Mouse (Mus musculus): Measurements from ENCODE around the gene Rfx4. TPM values are rescaled to one million over a fixed set of nuclear protein-coding genes. Genes with fewer than 3 reads are reported as not detected.

Gene Rfx4
- polyA plus RNA-seq, 1 experiment from 2014 or later = 0.05 TPM

- WGBS = 77% methylated on average over 8 of the region's 8 CpGs
- Histone ChIP-seq H3K27me3 (ENCODE audit: insufficient read depth, low read length) (no peaks in the 10 kb centered on the region), H3K9ac (ENCODE audit: low read depth, low read length) (no peak overlapping the region), H3K9me3 (replicated peaks; ENCODE audit: low read length) (no peaks in the 10 kb centered on the region), H3K4me3 (replicated peaks; ENCODE audit: low read depth, low read length) (no peak overlapping the region), H3K36me3 (ENCODE audit: insufficient read depth, low read length) (0 out of 2 replicates have a peak, but pooled peaks cover 14% of the 10 kb centered on the region), H3K27ac (peak overlapping the region; percentile 44), H3K4me2 (ENCODE audit: low read length) (no peak overlapping the region), H3K4me1 (replicated peaks; ENCODE audit: insufficient read depth, low read length) (peaks cover 15% of the 10 kb centered on the region)
- TF ChIP-seq CTCF (IDR thresholded peaks at IDR 0.05; ENCODE audit: low read depth) = no peak
- ATAC-seq (replicated peaks; ENCODE audit: low FRiP score, low read depth) (no peak), DNase-seq (ENCODE audit: low spot score) (no peak)
These were observed 44.4 kb upstream of the Rfx4 start for GRCm38 (mm10) chr10:84711479-84711878.

GRCm38 (mm10) chr10:84711940-84712339, 43.9 kb upstream of the Rfx4 start:
- Histone ChIP-seq H3K27ac (no peak overlapping the region), H3K4me1 (replicated peaks; ENCODE audit: insufficient read depth, low read length) (peaks cover 15% of the 10 kb centered on the region), H3K9ac (ENCODE audit: low read depth, low read length) (no peak overlapping the region), H3K27me3 (ENCODE audit: insufficient read depth, low read length) (no peaks in the 10 kb centered on the region), H3K4me2 (ENCODE audit: low read length) (no peak overlapping the region), H3K4me3 (replicated peaks; ENCODE audit: low read depth, low read length) (no peak overlapping the region), H3K9me3 (replicated peaks; ENCODE audit: low read length) (no peaks in the 10 kb centered on the region), H3K36me3 (ENCODE audit: insufficient read depth, low read length) (0 out of 2 replicates have a peak, but pooled peaks cover 14% of the 10 kb centered on the region)
- DNase-seq (ENCODE audit: low spot score) (peak; percentile 28), ATAC-seq (replicated peaks; ENCODE audit: low FRiP score, low read depth) (no peak)
- 72% methylated on average over 5 of the region's 5 CpGs for WGBS
- peak; percentile 39 for TF ChIP-seq CTCF (IDR thresholded peaks at IDR 0.05; ENCODE audit: low read depth)

GRCm38 (mm10) chr10:84712532-84712931, 43.3 kb upstream of the Rfx4 start:
- H3K4me3 ChIP-seq (replicated peaks; ENCODE audit: low read depth, low read length) = no peak overlapping the region
- 58% methylated on average over 6 of the region's 6 CpGs for WGBS
- H3K4me2 ChIP-seq (ENCODE audit: low read length) = no peak overlapping the region
- TF ChIP-seq CTCF (IDR thresholded peaks at IDR 0.05; ENCODE audit: low read depth) = no peak
- H3K9ac ChIP-seq (ENCODE audit: low read depth, low read length) = no peak overlapping the region
- DNase-seq (ENCODE audit: low spot score) (peak; percentile 40), ATAC-seq (replicated peaks; ENCODE audit: low FRiP score, low read depth) (no peak)
- peaks cover 15% of the 10 kb centered on the region for H3K4me1 ChIP-seq (replicated peaks; ENCODE audit: insufficient read depth, low read length)
- no peak overlapping the region for H3K27ac ChIP-seq
- no peaks in the 10 kb centered on the region for H3K9me3 ChIP-seq (replicated peaks; ENCODE audit: low read length)
- H3K27me3 ChIP-seq (ENCODE audit: insufficient read depth, low read length) = no peaks in the 10 kb centered on the region
- 0 out of 2 replicates have a peak, but pooled peaks cover 14% of the 10 kb centered on the region for H3K36me3 ChIP-seq (ENCODE audit: insufficient read depth, low read length)

GRCm38 (mm10) chr10:84713043-84713442, 42.8 kb upstream of the Rfx4 start:
- Histone ChIP-seq H3K4me2 (ENCODE audit: low read length) (no peak overlapping the region), H3K9me3 (replicated peaks; ENCODE audit: low read length) (no peaks in the 10 kb centered on the region), H3K4me3 (replicated peaks; ENCODE audit: low read depth, low read length) (no peak overlapping the region), H3K4me1 (replicated peaks; ENCODE audit: insufficient read depth, low read length) (peaks cover 15% of the 10 kb centered on the region), H3K27me3 (ENCODE audit: insufficient read depth, low read length) (no peaks in the 10 kb centered on the region), H3K27ac (no peak overlapping the region), H3K36me3 (ENCODE audit: insufficient read depth, low read length) (0 out of 2 replicates have a peak, but pooled peaks cover 14% of the 10 kb centered on the region), H3K9ac (ENCODE audit: low read depth, low read length) (no peak overlapping the region)
- WGBS = 62% methylated on average over 10 of the region's 10 CpGs
- DNase-seq (ENCODE audit: low spot score) (no peak), ATAC-seq (replicated peaks; ENCODE audit: low FRiP score, low read depth) (no peak)
- TF ChIP-seq CTCF (IDR thresholded peaks at IDR 0.05; ENCODE audit: low read depth) = no peak

- no peak overlapping the region for H3K4me3 ChIP-seq (replicated peaks; ENCODE audit: low read depth, low read length)
- H3K4me1 ChIP-seq (replicated peaks; ENCODE audit: insufficient read depth, low read length) = peaks cover 12% of the 10 kb centered on the region
- H3K9ac ChIP-seq (ENCODE audit: low read depth, low read length) = no peak overlapping the region
- H3K36me3 ChIP-seq (ENCODE audit: insufficient read depth, low read length) = 0 out of 2 replicates have a peak, but pooled peaks cover 14% of the 10 kb centered on the region
- no peak overlapping the region for H3K4me2 ChIP-seq (ENCODE audit: low read length)
- no peaks in the 10 kb centered on the region for H3K27me3 ChIP-seq (ENCODE audit: insufficient read depth, low read length)
- WGBS = 78% methylated on average over 7 of the region's 7 CpGs
- TF ChIP-seq CTCF (IDR thresholded peaks at IDR 0.05; ENCODE audit: low read depth) = no peak
- H3K27ac ChIP-seq = no peak overlapping the region
- DNase-seq (ENCODE audit: low spot score) (no peak), ATAC-seq (replicated peaks; ENCODE audit: low FRiP score, low read depth) (no peak)
- H3K9me3 ChIP-seq (replicated peaks; ENCODE audit: low read length) = no peaks in the 10 kb centered on the region
These were observed 40.2 kb upstream of the Rfx4 start for GRCm38 (mm10) chr10:84715639-84716038.

- H3K4me1 ChIP-seq (replicated peaks; ENCODE audit: insufficient read depth, low read length) = peaks cover 8% of the 10 kb centered on the region
- H3K36me3 ChIP-seq (ENCODE audit: insufficient read depth, low read length) = peaks cover 14% of the 10 kb centered on the region; the same call in 1 of the 2 replicates
These were observed 39.3 kb upstream of the Rfx4 start for GRCm38 (mm10) chr10:84716581-84716980.

GRCm38 (mm10) chr10:84722711-84723110, 33.2 kb upstream of the Rfx4 start:
- no peak for TF ChIP-seq CTCF (IDR thresholded peaks at IDR 0.05; ENCODE audit: low read depth)
- Histone ChIP-seq H3K27ac (no peak overlapping the region), H3K36me3 (ENCODE audit: insufficient read depth, low read length) (peaks cover 5% of the 10 kb centered on the region; the same call in 1 of the 2 replicates), H3K4me2 (ENCODE audit: low read length) (no peak overlapping the region), H3K9ac (ENCODE audit: low read depth, low read length) (no peak overlapping the region), H3K9me3 (replicated peaks; ENCODE audit: low read length) (no peaks in the 10 kb centered on the region), H3K27me3 (ENCODE audit: insufficient read depth, low read length) (no peaks in the 10 kb centered on the region), H3K4me1 (replicated peaks; ENCODE audit: insufficient read depth, low read length) (no peaks in the 10 kb centered on the region), H3K4me3 (replicated peaks; ENCODE audit: low read depth, low read length) (no peak overlapping the region)
- DNase-seq (ENCODE audit: low spot score) = no peak
- WGBS = 73% methylated on average over 12 of the region's 12 CpGs
- ATAC-seq (replicated peaks; ENCODE audit: low FRiP score, low read depth) = no peak

More at GRCm38 (mm10) chr10:84716581-84716980, 39.3 kb upstream of the Rfx4 start:
- 97% methylated on average over 7 of the region's 7 CpGs for WGBS
- no peak overlapping the region for H3K4me3 ChIP-seq (replicated peaks; ENCODE audit: low read depth, low read length)
- H3K27me3 ChIP-seq (ENCODE audit: insufficient read depth, low read length) = no peaks in the 10 kb centered on the region
- H3K9me3 ChIP-seq (replicated peaks; ENCODE audit: low read length) = no peaks in the 10 kb centered on the region
- no peak overlapping the region for H3K4me2 ChIP-seq (ENCODE audit: low read length)
- no peak for TF ChIP-seq CTCF (IDR thresholded peaks at IDR 0.05; ENCODE audit: low read depth)
- no peak overlapping the region for H3K9ac ChIP-seq (ENCODE audit: low read depth, low read length)
- H3K27ac ChIP-seq = no peak overlapping the region
- ATAC-seq (replicated peaks; ENCODE audit: low FRiP score, low read depth) (no peak), DNase-seq (ENCODE audit: low spot score) (no peak)

All from kidney, postnatal 0 days (tissue).